ENCODE assay signal across 27 mouse cellular contexts in genomic region chr4:108116466-108116865, GRCm38 (mm10). TPM values are rescaled to one million over a fixed set of nuclear protein-coding genes. Genes with fewer than 3 reads are reported as not detected.
A peak's percentile ranks its signal among the peaks of the same experiment; 100 is the strongest.
DNase-seq lines count a peak whose midpoint lies in the region; ATAC-seq lines count a peak whose summit lies in the region.
"Had no signal": no experiment of that assay in that cellular context is flagged by ENCODE, and none has a peak within 500 bp of the region (broad histone marks: within the 10 kb centered on the region; RNA-seq: fewer than 3 reads in every experiment).

No protein-coding gene starts in this region.

- H3K27ac ChIP-seq in liver, embryonic 16.5 days (ENCODE audit: low read length), result no peak overlapping the region
- H3K27ac ChIP-seq in liver, embryonic 11.5 days (ENCODE audit: low read depth, low read length), result no peak overlapping the region
- H3K27ac ChIP-seq: embryonic facial prominence, embryonic 10.5 days; embryonic facial prominence, embryonic 13.5 days; forebrain, embryonic 12.5 days; forebrain, embryonic 15.5 days; heart, embryonic 15.5 days; hindbrain, embryonic 10.5 days; hindbrain, embryonic 13.5 days; intestine, embryonic 15.5 days had no signal

- H3K4me2 ChIP-seq in liver, embryonic 16.5 days (ENCODE audit: low read depth, low read length), result no peak overlapping the region
- H3K4me2 ChIP-seq in liver, embryonic 11.5 days, result no peak overlapping the region
- H3K4me2 ChIP-seq: embryonic facial prominence, embryonic 13.5 days; forebrain, embryonic 12.5 days; forebrain, embryonic 15.5 days; heart, embryonic 12.5 days; heart, embryonic 15.5 days; hindbrain, embryonic 13.5 days; intestine, embryonic 15.5 days had no signal

- peak; percentile 5 for DNase-seq in cerebellum, adult 9-11 months
- no peak for DNase-seq in cerebellum, adult 11 months
- no peak for DNase-seq in liver, embryonic 11.5 days (ENCODE audit: low spot score)
- peak; percentile 41 for DNase-seq in adipocyte (ENCODE audit: low spot score)
- DNase-seq: adrenal gland, adult 2 months; adrenal gland, postnatal 14 days; B cell, adult 2 months; embryo, embryonic 11 days; gastrocnemius, postnatal 25 days; heart, postnatal 10 days; heart, postnatal 36 days had no signal

- H3K36me3 ChIP-seq in liver, embryonic 16.5 days (ENCODE audit: control insufficient read depth, insufficient read depth), result no peaks in the 10 kb centered on the region
- H3K36me3 ChIP-seq in liver, embryonic 11.5 days (ENCODE audit: control insufficient read depth, insufficient read depth, low read length), result no peaks in the 10 kb centered on the region
- H3K36me3 ChIP-seq: embryonic facial prominence, embryonic 13.5 days; forebrain, embryonic 15.5 days; heart, embryonic 12.5 days; heart, embryonic 15.5 days; hindbrain, embryonic 10.5 days; intestine, embryonic 15.5 days had no signal

- peaks cover 3% of the 10 kb centered on the region; the same call in 1 of the 2 replicates for H3K4me1 ChIP-seq in liver, embryonic 16.5 days (ENCODE audit: control insufficient read depth, low read depth, low read length)
- no peaks in the 10 kb centered on the region for H3K4me1 ChIP-seq in liver, embryonic 11.5 days (replicated peaks; ENCODE audit: control insufficient read depth, insufficient read depth, low read length)
- H3K4me1 ChIP-seq: embryonic facial prominence, embryonic 10.5 days; embryonic facial prominence, embryonic 13.5 days; forebrain, embryonic 12.5 days; forebrain, embryonic 15.5 days; heart, embryonic 12.5 days; heart, embryonic 15.5 days; intestine, embryonic 15.5 days had no signal

- H3K9me3 ChIP-seq in liver, embryonic 16.5 days (replicated peaks; ENCODE audit: control insufficient read depth, low read length), result no peaks in the 10 kb centered on the region
- H3K9me3 ChIP-seq in liver, embryonic 11.5 days (ENCODE audit: control insufficient read depth, low read length), result no peaks in the 10 kb centered on the region
- H3K9me3 ChIP-seq: embryonic facial prominence, embryonic 10.5 days; embryonic facial prominence, embryonic 13.5 days; forebrain, embryonic 12.5 days; forebrain, embryonic 15.5 days; G1E; heart, embryonic 12.5 days; heart, embryonic 15.5 days; hindbrain, embryonic 10.5 days; hindbrain, embryonic 13.5 days; intestine, embryonic 15.5 days had no signal

- ATAC-seq in liver, embryonic 16.5 days (ENCODE audit: low read depth), result 0 out of 2 replicates have a peak, but pooled peaks have one; percentile 33
- ATAC-seq in liver, embryonic 11.5 days (replicated peaks; ENCODE audit: low FRiP score), result no peak
- ATAC-seq in granulocyte monocyte progenitor cell, adult 5-6 weeks (replicated peaks; ENCODE audit: poor library complexity, severe bottlenecking), result no peak
- ATAC-seq: forebrain, embryonic 15.5 days; hindbrain, embryonic 16.5 days; intestine, embryonic 15.5 days; Patski had no signal

- 71% methylated on average over 2 of the region's 2 CpGs for WGBS in liver, embryonic 16.5 days (ENCODE audit: insufficient replicate concordance)
- 86% methylated on average over 2 of the region's 2 CpGs for WGBS in liver, embryonic 11.5 days

- H3K9ac ChIP-seq in liver, embryonic 16.5 days (ENCODE audit: low read depth, low read length), result no peak overlapping the region
- H3K9ac ChIP-seq in liver, embryonic 11.5 days (ENCODE audit: low read depth, low read length), result no peak overlapping the region
- H3K9ac ChIP-seq: embryonic facial prominence, embryonic 13.5 days; forebrain, embryonic 12.5 days; forebrain, embryonic 15.5 days; heart, embryonic 12.5 days; heart, embryonic 15.5 days; hindbrain, embryonic 13.5 days; intestine, embryonic 15.5 days had no signal

- H3K4me3 ChIP-seq in liver, embryonic 16.5 days (ENCODE audit: low read depth, low read length), result no peak overlapping the region
- no peak overlapping the region for H3K4me3 ChIP-seq in liver, embryonic 11.5 days (ENCODE audit: low read depth, low read length)
- H3K4me3 ChIP-seq: embryonic facial prominence, embryonic 10.5 days; embryonic facial prominence, embryonic 13.5 days; erythroblast, embryonic 14.5 days; forebrain, embryonic 12.5 days; forebrain, embryonic 15.5 days; heart, embryonic 12.5 days; heart, embryonic 15.5 days; hindbrain, embryonic 10.5 days; hindbrain, embryonic 13.5 days; intestine, embryonic 15.5 days had no signal

- H3K27me3 ChIP-seq in liver, embryonic 16.5 days (ENCODE audit: control insufficient read depth, insufficient read depth, low read depth, low read length), result no peaks in the 10 kb centered on the region
- no peaks in the 10 kb centered on the region for H3K27me3 ChIP-seq in liver, embryonic 11.5 days (replicated peaks; ENCODE audit: control insufficient read depth, insufficient read depth, low read length)
- H3K27me3 ChIP-seq: CH12.LX; embryonic facial prominence, embryonic 13.5 days; forebrain, embryonic 12.5 days; forebrain, embryonic 15.5 days; heart, embryonic 12.5 days; heart, embryonic 15.5 days; hindbrain, embryonic 13.5 days; intestine, embryonic 15.5 days; Patski had no signal

RNA-seq across cellular contexts. Expression of gene Podn, which starts 20.2 kb away (rescaled TPM):
- 0.14 and 0.30 TPM in 2 replicates for polyA plus RNA-seq in liver, embryonic 16.5 days (2015; fragmentation: Nextera tagmentation; extraction: Ambion mirVana)
- 0.40 and 0.92 TPM in 2 replicates for polyA plus RNA-seq in liver, embryonic 11.5 days (2014; fragmentation: Nextera tagmentation; extraction: Ambion mirVana)
- not detected in 2 replicates for total RNA-seq in granulocyte monocyte progenitor cell, adult 5-6 weeks (2014; fragmentation: Nextera tagmentation)
- not detected in 2 replicates for total RNA-seq in granulocyte monocyte progenitor cell, adult 5-6 weeks (2017)
- total RNA-seq: G1E had no signal
- polyA plus RNA-seq: G1E had no signal

RNA-seq across cellular contexts. Expression of gene Scp2, which starts 28.3 kb away (rescaled TPM):
- polyA plus RNA-seq in liver, embryonic 16.5 days (2015; fragmentation: Nextera tagmentation; extraction: Ambion mirVana), result 396 and 427 TPM in 2 replicates
- polyA plus RNA-seq in liver, embryonic 11.5 days (2014; fragmentation: Nextera tagmentation; extraction: Ambion mirVana), result 231 and 232 TPM in 2 replicates
- total RNA-seq in granulocyte monocyte progenitor cell, adult 5-6 weeks (2014; fragmentation: Nextera tagmentation), result 228 and 252 TPM in 2 replicates
- total RNA-seq in granulocyte monocyte progenitor cell, adult 5-6 weeks (2017), result 218 and 226 TPM in 2 replicates

RNA-seq across cellular contexts. Expression of gene Echdc2, which starts 48.8 kb away (rescaled TPM):
- polyA plus RNA-seq in liver, embryonic 16.5 days (2015; fragmentation: Nextera tagmentation; extraction: Ambion mirVana), result 20.5 and 24.2 TPM in 2 replicates
- polyA plus RNA-seq in liver, embryonic 11.5 days (2014; fragmentation: Nextera tagmentation; extraction: Ambion mirVana), result 17.6 and 20.4 TPM in 2 replicates
- total RNA-seq in granulocyte monocyte progenitor cell, adult 5-6 weeks (2014; fragmentation: Nextera tagmentation), result 5.4 TPM in 1 of 2 replicates, not detected in the other
- not detected in 2 replicates for total RNA-seq in granulocyte monocyte progenitor cell, adult 5-6 weeks (2017)
- polyA plus RNA-seq: G1E had no signal

Comparison
In these comparisons a context has a peak if more than half of its experiments do, and no peak if none do; other contexts are left out.
1. DNase-seq: peak in cerebellum, adult 9-11 months (single experiment) and adipocyte (single experiment); none in cerebellum, adult 11 months (single experiment) and liver, embryonic 11.5 days (single experiment).